Mouse (Mus musculus): ENCODE data around the gene Zfp131. TPM values are rescaled to one million over a fixed set of nuclear protein-coding genes. Genes with fewer than 3 reads are reported as not detected.

Zfp131 gene
- polyA plus RNA-seq, 1 experiment from 2014 or later: 18.2 TPM

DNA sequence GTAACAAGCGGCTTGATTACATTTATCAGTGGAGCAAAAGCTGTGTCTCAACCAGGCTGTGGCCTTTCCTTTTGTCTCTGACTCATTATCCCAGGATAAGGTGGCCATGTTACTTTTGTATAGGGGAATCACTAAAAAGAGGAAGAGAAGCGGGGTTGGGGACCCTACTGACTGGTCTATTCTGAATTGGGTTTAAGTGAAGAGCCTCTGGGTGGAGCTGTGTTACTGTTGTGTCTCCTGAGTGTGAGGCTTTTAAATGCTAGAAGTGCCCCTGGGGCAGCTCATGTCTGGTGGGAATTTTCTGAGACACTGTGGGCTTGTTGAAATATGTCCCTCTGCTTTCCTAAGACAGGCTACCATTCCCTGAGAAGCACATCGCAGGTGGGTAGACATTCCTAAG is 47.2 kb downstream of the Zfp131 start:
- no peak overlapping the region for H3K4me3 ChIP-seq (ENCODE audit: low read depth, low read length)
- 78% methylated on average over 3 of the region's 3 CpGs for WGBS
- TF ChIP-seq EP300 (optimal IDR thresholded peaks at IDR 0.05) (no peak), CTCF (IDR thresholded peaks at IDR 0.05; ENCODE audit: low read depth) (no peak)
- H3K4me2 ChIP-seq (replicated peaks; ENCODE audit: low read depth): no peak overlapping the region
- no peak for DNase-seq (ENCODE audit: low spot score)
- no peaks in the 10 kb centered on the region for H3K4me1 ChIP-seq (replicated peaks; ENCODE audit: control insufficient read depth, insufficient read depth)
- H3K36me3 ChIP-seq (ENCODE audit: control insufficient read depth, insufficient read depth, low read length): no peaks in the 10 kb centered on the region
- no peak overlapping the region for H3K9ac ChIP-seq (ENCODE audit: low read length)
- H3K27ac ChIP-seq (replicated peaks): no peak overlapping the region
- no peaks in the 10 kb centered on the region for H3K27me3 ChIP-seq (ENCODE audit: control insufficient read depth, insufficient read depth, low read length)
- no peak for ATAC-seq (ENCODE audit: low FRiP score, low TSS enrichment)
- no peaks in the 10 kb centered on the region for H3K9me3 ChIP-seq (ENCODE audit: control insufficient read depth, low read length)

DNA sequence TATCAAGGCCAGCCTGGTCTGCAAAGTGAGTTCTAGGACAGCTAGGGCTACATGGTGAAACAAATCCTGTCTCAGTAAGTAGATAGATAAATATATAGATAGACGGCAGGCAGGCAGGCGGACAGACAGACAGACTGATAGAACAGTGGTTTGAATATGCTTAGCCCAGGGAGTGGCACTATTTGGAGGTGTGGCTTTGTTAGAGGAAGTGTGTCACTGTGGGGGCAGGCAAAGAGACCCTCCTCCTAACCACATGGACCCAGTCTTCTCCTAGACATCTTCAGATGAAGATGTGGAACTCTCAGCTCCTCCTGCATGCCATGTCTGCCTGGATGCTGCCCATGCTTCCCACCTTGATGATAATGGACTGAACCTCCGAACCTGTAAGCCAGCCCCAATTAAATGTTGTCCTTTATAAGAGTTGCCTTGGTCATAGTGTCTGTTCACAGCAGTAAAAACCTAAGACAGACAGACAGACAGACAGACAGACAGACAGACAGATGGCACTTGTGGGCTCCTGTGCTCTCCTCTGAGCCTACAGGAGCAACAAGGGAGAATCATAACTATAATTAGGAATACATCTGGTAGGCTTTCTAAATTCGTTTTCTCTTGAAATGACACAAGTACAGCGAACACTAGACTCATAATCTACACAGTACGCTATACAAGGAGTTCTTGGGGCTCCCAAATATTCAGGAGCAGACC is 47.8 kb downstream of the Zfp131 start:
- Histone ChIP-seq H3K4me2 (replicated peaks; ENCODE audit: low read depth) (no peak overlapping the region), H3K9me3 (ENCODE audit: control insufficient read depth, low read length) (no peaks in the 10 kb centered on the region), H3K9ac (ENCODE audit: low read length) (no peak overlapping the region), H3K4me3 (ENCODE audit: low read depth, low read length) (no peak overlapping the region), H3K36me3 (ENCODE audit: control insufficient read depth, insufficient read depth, low read length) (no peaks in the 10 kb centered on the region), H3K27me3 (ENCODE audit: control insufficient read depth, insufficient read depth, low read length) (no peaks in the 10 kb centered on the region), H3K27ac (replicated peaks) (no peak overlapping the region), H3K4me1 (replicated peaks; ENCODE audit: control insufficient read depth, insufficient read depth) (no peaks in the 10 kb centered on the region)
- ATAC-seq (ENCODE audit: low FRiP score, low TSS enrichment) (no peak), DNase-seq (ENCODE audit: low spot score) (no peak)
- WGBS: 77% methylated on average over 6 of the region's 6 CpGs
- TF ChIP-seq CTCF (IDR thresholded peaks at IDR 0.05; ENCODE audit: low read depth) (no peak), EP300 (optimal IDR thresholded peaks at IDR 0.05) (no peak)

DNA sequence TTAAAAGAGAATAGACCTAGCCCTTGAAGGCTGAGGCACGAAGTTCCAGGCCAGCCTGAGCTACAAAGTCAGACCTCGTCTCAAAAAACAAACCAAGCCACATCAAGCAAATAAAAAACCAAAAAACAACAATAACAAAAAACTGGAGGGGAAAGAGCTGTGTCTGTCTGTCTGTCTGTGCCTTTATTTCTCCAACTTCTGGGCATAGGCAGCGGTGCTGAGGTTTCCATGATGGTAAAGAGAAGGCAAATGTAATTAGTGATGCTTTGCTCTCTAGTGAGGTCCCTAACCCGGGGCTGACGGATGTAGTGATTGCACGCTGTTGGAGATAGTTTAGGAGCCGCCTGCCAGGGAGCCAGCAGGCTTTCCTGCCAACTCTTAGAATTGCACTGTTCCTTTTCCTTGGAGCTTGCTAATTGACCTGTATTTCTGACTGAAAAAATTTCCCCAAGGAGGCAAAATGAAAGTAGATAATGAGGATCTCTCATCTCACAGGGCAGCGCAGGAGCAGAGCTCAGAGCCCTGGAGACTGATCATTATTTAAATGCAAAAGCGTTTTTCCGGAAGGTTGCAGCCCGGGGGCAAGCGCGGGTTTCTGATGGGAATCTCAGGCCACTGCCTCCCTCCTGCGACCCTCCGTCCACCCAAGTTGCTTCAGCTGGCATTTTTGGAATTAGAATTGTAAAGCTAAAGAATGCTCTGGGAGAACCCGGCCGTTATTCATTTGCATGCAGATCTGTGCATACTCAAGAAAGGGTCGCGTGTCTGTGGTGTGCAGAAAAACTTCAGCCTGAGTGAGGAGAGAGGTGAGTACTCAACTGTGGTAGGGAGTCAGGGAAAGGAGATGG is 49.1 kb downstream of the Zfp131 start:
- TF ChIP-seq CTCF (IDR thresholded peaks at IDR 0.05; ENCODE audit: low read depth) (no peak), EP300 (optimal IDR thresholded peaks at IDR 0.05) (no peak)
- Histone ChIP-seq H3K4me3 (ENCODE audit: low read depth, low read length) (peak overlapping the region; percentile 22; the same call in 1 of the 2 replicates), H3K27ac (replicated peaks) (no peak overlapping the region), H3K36me3 (ENCODE audit: control insufficient read depth, insufficient read depth, low read length) (no peaks in the 10 kb centered on the region), H3K9me3 (ENCODE audit: control insufficient read depth, low read length) (no peaks in the 10 kb centered on the region), H3K4me2 (replicated peaks; ENCODE audit: low read depth) (peak overlapping the region; percentile 46), H3K27me3 (ENCODE audit: control insufficient read depth, insufficient read depth, low read length) (no peaks in the 10 kb centered on the region), H3K4me1 (replicated peaks; ENCODE audit: control insufficient read depth, insufficient read depth) (no peaks in the 10 kb centered on the region), H3K9ac (ENCODE audit: low read length) (0 out of 2 replicates have a peak overlapping the region, but pooled peaks have one; percentile 31)
- no peak for DNase-seq (ENCODE audit: low spot score)
- WGBS: 16% methylated on average over 19 of the region's 19 CpGs
- ATAC-seq (ENCODE audit: low FRiP score, low TSS enrichment): no peak

DNA sequence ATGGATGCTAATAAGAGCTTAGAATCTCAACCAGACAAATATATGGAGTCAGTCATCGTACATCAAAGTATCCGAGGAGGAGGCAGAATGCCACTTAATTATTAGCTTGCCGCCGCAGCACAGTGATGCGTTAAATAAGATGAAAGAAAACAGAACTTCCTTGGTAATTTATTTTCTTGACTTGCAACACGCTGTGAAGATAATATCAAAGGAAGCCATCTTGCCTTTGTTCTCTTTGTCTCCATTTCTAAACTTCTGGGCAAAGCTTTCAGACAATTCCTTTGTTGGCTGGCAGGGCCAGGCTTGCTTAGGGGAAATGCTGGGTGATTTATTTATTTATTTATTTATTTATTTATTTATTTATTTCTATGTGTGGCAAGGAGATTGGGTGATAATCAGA is 59.2 kb downstream of the Zfp131 start:
- Histone ChIP-seq H3K4me2 (replicated peaks; ENCODE audit: low read depth) (no peak overlapping the region), H3K27me3 (ENCODE audit: control insufficient read depth, insufficient read depth, low read length) (no peaks in the 10 kb centered on the region), H3K4me3 (ENCODE audit: low read depth, low read length) (no peak overlapping the region), H3K4me1 (replicated peaks; ENCODE audit: control insufficient read depth, insufficient read depth) (no peaks in the 10 kb centered on the region), H3K9ac (ENCODE audit: low read length) (no peak overlapping the region), H3K9me3 (ENCODE audit: control insufficient read depth, low read length) (no peaks in the 10 kb centered on the region), H3K36me3 (ENCODE audit: control insufficient read depth, insufficient read depth, low read length) (no peaks in the 10 kb centered on the region), H3K27ac (replicated peaks) (no peak overlapping the region)
- WGBS: 57% methylated on average over 6 of the region's 6 CpGs
- TF ChIP-seq EP300 (optimal IDR thresholded peaks at IDR 0.05): no peak
- no peak for TF ChIP-seq CTCF (IDR thresholded peaks at IDR 0.05; ENCODE audit: low read depth)
- no peak for ATAC-seq (ENCODE audit: low FRiP score, low TSS enrichment)
- DNase-seq (ENCODE audit: low spot score): no peak

DNA sequence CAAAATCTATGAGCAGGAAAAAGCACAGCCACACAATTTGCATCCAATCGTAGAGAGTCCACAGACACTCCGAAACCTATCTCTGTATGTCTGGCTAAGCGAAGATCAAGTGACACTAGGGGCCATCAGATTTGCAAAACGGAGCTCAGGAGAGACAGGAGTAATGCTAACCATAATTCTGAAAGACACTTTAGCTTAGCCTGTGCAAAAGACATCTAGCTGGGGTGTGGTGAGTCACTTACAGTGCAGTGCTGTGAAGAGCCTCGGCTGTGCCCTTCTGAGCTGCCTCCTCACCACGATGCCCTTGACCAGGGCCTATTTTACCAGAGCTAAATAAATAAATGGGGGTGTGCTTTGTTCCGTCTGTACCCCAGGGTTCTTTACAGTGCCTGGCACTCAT is 61.3 kb downstream of the Zfp131 start:
- H3K4me1 ChIP-seq (replicated peaks; ENCODE audit: control insufficient read depth, insufficient read depth): no peaks in the 10 kb centered on the region
- no peaks in the 10 kb centered on the region for H3K36me3 ChIP-seq (ENCODE audit: control insufficient read depth, insufficient read depth, low read length)
- no peaks in the 10 kb centered on the region for H3K9me3 ChIP-seq (ENCODE audit: control insufficient read depth, low read length)
- H3K9ac ChIP-seq (ENCODE audit: low read length): no peak overlapping the region
- ATAC-seq (ENCODE audit: low FRiP score, low TSS enrichment): no peak
- no peak overlapping the region for H3K27ac ChIP-seq (replicated peaks)
- DNase-seq (ENCODE audit: low spot score): no peak
- H3K4me2 ChIP-seq (replicated peaks; ENCODE audit: low read depth): no peak overlapping the region
- no peak for TF ChIP-seq CTCF (IDR thresholded peaks at IDR 0.05; ENCODE audit: low read depth)
- no peak for TF ChIP-seq EP300 (optimal IDR thresholded peaks at IDR 0.05)
- H3K4me3 ChIP-seq (ENCODE audit: low read depth, low read length): no peak overlapping the region
- 85% methylated on average over 7 of the region's 7 CpGs for WGBS
- no peaks in the 10 kb centered on the region for H3K27me3 ChIP-seq (ENCODE audit: control insufficient read depth, insufficient read depth, low read length)

All from stomach, postnatal 0 days (tissue).